Mouse (Mus musculus): ENCODE measurements around the gene Sestd1.

DNA sequence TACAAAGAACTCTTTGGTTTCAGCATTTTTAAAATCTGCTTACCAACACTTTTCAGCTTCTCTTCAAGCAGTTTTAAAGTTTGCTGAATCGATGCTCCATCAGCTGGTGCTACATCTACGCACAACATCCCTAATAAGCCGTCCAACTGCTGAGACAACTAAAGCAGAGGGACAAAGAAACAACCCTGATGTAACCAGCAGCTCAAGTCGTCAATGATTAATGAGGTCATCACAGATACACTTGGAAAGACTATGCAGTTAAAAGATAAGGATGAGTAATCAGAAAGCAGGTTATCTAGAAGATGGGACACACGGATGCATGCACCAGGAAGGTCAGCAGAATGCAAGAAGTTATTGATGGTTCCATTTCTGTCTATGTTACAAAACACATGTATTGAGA, 82.1 kb downstream of the Sestd1 start:
- TF ChIP-seq POLR2A (IDR thresholded peaks at IDR 0.05; ENCODE audit: insufficient read length, low read depth) (no peak), E2F4 (IDR thresholded peaks at IDR 0.05; ENCODE audit: insufficient read depth) (no peak), POLR2AphosphoS2 (IDR thresholded peaks at IDR 0.05; ENCODE audit: insufficient read length, low read depth) (no peak), MYOD1 (IDR thresholded peaks at IDR 0.05; ENCODE audit: control insufficient read depth in 1 of 3, insufficient read length in 2 of 3, low read depth in 2 of 3) (no peak), CEBPB (IDR thresholded peaks at IDR 0.05; ENCODE audit: insufficient read depth, poor library complexity, severe bottlenecking) (no peak)

Data from myocyte (in vitro differentiated cells).